Mouse (Mus musculus): ENCODE results near the gene Zfp536.

The Zfp536 gene

DNA sequence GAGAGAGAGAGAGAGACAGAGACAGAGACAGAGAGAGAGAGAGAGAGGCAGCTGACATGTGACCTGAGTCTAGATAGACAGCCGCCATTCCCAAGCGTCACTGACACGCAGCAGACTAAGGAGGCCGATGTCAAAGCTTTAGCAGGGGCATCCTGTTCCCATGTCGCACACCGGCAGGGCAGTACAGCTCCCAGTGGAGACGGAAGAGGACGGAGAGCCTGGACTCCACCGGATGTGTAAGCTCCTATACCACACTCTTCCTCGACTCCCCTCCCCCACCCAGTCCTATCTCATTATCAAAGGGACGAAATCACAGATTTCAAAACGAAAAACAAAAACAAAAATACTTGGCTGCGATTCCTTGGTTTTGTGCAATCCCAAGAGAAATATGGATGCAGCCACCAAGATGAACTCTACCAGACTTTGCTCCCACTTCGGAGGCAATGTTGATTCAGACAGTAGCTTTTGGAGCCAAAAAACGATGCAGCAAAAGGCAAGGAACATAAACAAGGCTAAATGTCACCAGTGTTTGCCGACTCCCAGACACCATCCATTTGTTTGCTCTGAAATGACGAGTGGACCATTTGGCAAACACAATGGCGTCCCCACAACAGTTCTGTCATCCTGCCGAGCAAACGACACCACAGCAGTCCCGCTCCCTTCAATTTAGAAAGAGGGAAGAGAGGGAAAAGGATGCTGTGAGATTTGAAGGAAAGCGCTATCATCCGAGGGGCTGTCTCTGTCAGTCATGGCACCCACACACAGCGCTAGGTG is 299.9 kb downstream of the Zfp536 start:
- DNase-seq (ENCODE audit: low spot score in 2 of 2) = no peak

- DNase-seq (ENCODE audit: low spot score in 2 of 2) = no peak
Observed at GRCm38 (mm10) chr7:37471726-37472125, 301.7 kb downstream of the Zfp536 start.

DNA sequence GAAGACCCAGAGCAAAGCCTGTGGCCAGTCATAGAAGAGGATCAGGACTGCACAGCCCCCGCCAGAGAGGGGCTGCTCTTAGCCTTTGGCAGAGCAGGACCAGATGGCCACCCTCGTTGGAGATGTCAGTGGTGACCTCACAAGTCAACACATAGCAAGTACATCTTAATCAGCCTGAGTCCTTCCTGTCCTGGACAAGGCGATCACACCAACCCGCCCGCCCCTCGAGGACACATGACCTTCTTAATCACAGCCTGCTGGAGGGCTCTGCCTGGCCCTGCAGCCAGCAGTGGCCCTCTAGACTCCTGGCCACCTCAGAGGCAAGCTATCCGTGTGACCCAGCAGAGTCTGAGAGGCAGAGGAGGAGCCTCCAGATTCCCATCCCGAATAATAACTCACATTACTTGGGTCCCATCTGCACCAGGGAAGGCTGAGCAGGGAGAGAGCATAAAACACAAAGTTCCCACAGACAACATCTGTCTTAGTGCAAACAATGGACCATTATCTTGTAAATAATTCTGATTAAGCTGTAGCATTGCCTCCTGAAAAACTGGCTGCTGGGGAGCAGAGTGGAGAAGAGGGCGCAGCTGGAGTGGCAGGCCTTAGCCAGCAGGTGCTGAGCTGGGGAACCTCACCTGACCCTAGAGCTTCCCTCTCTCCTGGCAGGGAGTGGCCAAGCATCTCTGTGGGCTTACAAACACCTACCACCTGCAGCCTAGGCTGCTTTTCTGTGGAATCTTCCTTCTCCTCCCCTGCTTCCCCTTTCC is 306.8 kb downstream of the Zfp536 start:
- DNase-seq (ENCODE audit: low spot score in 2 of 2) = no peak

DNA sequence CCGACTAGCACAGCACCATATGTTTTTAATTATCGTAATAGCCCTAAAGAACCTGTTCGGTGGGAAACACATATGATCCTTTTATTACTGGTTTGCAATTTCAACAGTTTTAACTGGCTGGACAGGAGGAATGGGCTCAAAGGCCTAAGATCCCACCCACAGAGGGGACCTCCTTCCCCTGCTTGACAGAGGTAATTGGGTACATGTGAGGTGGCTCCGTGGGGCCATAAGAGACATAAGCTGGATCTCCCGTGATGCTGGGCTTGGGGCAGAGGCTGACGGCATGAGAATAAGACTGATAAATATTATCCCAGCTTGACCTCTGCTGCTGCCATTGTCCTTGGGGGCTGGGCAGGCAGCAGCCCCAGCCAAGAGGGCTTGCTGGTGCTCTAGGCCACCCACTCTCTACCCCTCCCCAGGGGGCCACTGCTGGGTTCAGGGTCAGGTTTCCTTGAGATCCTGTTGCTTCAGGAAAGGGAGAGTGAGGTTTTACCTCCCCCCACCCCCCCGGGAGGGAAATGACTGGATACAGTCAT is 309.2 kb downstream of the Zfp536 start:
- no peak for DNase-seq (ENCODE audit: low spot score in 2 of 2)

GRCm38 (mm10) chr7:37447523-37447922 is 325.9 kb downstream of the Zfp536 start:
- DNase-seq (ENCODE audit: low spot score in 2 of 2) = no peak

- no peak for DNase-seq (ENCODE audit: low spot score in 2 of 2)
Observed at GRCm38 (mm10) chr7:37439912-37440311, 333.5 kb downstream of the Zfp536 start.

DNA sequence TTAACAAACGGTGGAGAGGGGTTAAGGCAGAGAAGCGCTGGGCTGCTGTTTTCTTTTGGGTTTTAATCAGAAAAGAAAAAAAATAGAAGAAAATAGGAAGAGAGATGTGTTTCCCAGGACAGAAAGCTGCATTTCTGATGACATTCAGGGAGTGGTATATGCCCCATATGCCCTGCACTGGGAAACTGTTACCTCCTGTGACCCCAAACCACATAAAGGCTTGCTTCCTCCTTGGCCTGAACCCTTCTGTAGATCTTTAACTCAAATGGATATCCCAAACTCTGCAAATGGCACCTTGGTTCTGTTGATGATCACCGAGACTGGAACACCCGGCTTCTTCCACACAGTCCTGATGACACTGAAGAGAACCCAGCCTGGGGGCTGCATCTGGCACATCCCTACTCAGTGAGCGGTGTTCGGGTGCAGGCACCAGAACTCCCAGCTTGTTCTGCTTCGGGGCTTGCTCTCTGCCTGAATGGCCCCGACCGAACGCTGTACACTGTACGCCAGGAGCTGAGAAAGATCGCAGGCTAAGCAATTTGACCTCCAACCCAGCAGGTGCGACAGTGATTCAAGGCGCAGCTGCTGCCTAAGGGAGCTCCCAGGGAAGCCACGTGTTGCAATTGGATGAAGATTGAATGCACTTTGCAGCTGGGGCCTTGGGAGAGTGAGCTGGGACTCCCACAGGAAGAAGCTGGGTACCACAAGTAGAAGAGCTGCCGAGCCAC is 334.2 kb downstream of the Zfp536 start:
- no peak for DNase-seq (ENCODE audit: low spot score in 2 of 2)

- DNase-seq (ENCODE audit: low spot score in 2 of 2) = peak; percentile 38 to 41
Observed at GRCm38 (mm10) chr7:37437887-37438286, 335.6 kb downstream of the Zfp536 start.

DNA sequence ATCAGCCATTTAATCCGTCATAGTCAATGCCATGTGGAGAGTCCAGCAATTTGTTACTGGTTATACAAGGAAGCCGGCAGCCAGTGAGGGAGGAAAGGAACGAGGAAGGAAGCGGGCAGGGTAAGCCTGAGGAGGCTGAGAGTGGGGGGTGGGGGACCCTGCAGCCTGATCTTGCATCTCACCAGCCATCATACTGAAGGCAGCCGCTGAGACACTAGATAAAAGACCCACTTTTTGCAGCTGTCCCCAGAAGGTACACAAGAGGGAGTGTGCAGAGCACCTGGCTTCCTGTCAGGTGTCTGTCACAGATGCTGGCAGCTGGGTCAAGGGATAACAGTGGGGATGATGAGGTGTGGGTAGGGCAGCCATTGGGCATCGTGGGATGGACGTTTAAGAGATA is 340.3 kb downstream of the Zfp536 start:
- no peak for DNase-seq (ENCODE audit: low spot score in 2 of 2)

GRCm38 (mm10) chr7:37431471-37431870 is 342.0 kb downstream of the Zfp536 start:
- DNase-seq (ENCODE audit: low spot score in 2 of 2) = no peak

DNA sequence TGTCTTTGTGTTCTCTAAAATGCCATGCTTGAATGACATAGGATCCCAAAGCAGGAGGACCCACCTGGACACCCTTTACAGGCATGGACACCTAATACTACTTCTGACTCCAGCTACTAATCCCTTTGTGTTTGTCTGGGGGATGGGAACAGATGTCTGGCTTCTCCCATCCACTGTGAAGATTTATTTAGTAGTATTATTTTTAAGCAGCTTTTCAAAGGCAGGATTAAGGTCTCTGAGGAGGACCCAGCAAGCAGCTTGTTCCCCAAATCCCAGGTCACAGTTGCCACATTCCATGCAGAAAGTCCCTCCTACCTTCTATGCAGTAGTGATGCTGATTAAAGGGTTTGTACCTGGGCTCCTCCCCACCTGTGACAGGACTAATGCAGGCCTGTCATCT is 347.4 kb downstream of the Zfp536 start:
- no peak for DNase-seq (ENCODE audit: low spot score in 2 of 2)

- no peak for DNase-seq (ENCODE audit: low spot score in 2 of 2)
Observed at GRCm38 (mm10) chr7:37422966-37423365, 350.5 kb downstream of the Zfp536 start.
